Mouse (Mus musculus) CH12.LX (cell line): ENCODE data around the gene Rgp1. TPM values are rescaled to one million over a fixed set of nuclear protein-coding genes. Genes with fewer than 3 reads are reported as not detected.

Experiments
- DNase-seq: peaks from one replicate; pipeline ENCODE4 v3.0.0-alpha.2; 2013; ENCODE audit errors: extremely low read depth
- H3K27ac ChIP-seq: 2 replicates; pipeline ENCODE4 v1.5.1; 2012; ENCODE audit warnings: low read depth, mild to moderate bottlenecking, control low read depth, moderate library complexity; ENCODE audit not compliant: insufficient read depth
- H3K27me3 ChIP-seq: replicated peaks from 2 replicates; pipeline ENCODE3; 2012; ENCODE audit warnings: inconsistent platforms
- H3K36me3 ChIP-seq, 2 experiments: replicated peaks in 1 of 2; 2 replicates each; pipeline versions ENCODE3 to v1.6.1; 2012; ENCODE audit warnings: inconsistent platforms in 1 of 2, low read length in 1 of 2, mild to moderate bottlenecking in 1 of 2, mixed read lengths in 1 of 2, moderate library complexity in 1 of 2; ENCODE audit not compliant: control insufficient read depth in 1 of 2, insufficient read depth in 1 of 2
- H3K4me1 ChIP-seq, 2 experiments: 2 replicates each; pipeline ENCODE4 v1.6.1; 2012; ENCODE audit warnings: inconsistent platforms in 1 of 2, moderate library complexity in 1 of 2; ENCODE audit not compliant: insufficient read depth in 2 of 2, control insufficient read depth in 1 of 2
- H3K4me2 ChIP-seq: 2 replicates; pipeline ENCODE4 v1.6.1; 2012; ENCODE audit warnings: low read depth, mild to moderate bottlenecking, control low read depth; ENCODE audit not compliant: poor library complexity, insufficient read depth, severe bottlenecking
- H3K4me3 ChIP-seq, 3 experiments: fragments of 150-350 bp in 1 of 3; sonication (generic) in 1 of 3; replicated peaks in 1 of 3; 2 replicates each; pipeline versions ENCODE3 to v1.5.1; 2011 to 2012; ENCODE audit warnings: low read depth in 2 of 3, low read length in 2 of 3, mild to moderate bottlenecking in 2 of 3, moderate library complexity in 2 of 3, control low read depth in 1 of 3, improper control_type of control experiment in 1 of 3, inconsistent platforms in 1 of 3, mixed read lengths in 1 of 3; ENCODE audit not compliant: poor library complexity in 1 of 3
- H3K79me2 ChIP-seq: replicated peaks from 2 replicates; pipeline ENCODE4 v1.6.1; 2012; ENCODE audit warnings: mild to moderate bottlenecking, moderate library complexity; ENCODE audit not compliant: control insufficient read depth, poor library complexity, insufficient read depth, severe bottlenecking; ENCODE audit errors: extremely low read depth
- H3K9ac ChIP-seq: 2 replicates; pipeline ENCODE4 v1.6.1; 2012; ENCODE audit warnings: low read depth, mild to moderate bottlenecking, control low read depth, moderate library complexity; ENCODE audit not compliant: insufficient read depth
- H3K9me3 ChIP-seq: replicated peaks from 2 replicates; pipeline ENCODE3; 2012; ENCODE audit warnings: low read length, inconsistent platforms, mixed read lengths
- BHLHE40 ChIP-seq: IDR thresholded peaks from 2 replicates; pipeline ENCODE4 v1.6.1; 2011; ENCODE audit warnings: mild to moderate bottlenecking, low read depth, low read length, improper control_type of control experiment
- ELF1 ChIP-seq: IDR thresholded peaks from 2 replicates; pipeline ENCODE4 v1.6.1; 2014; ENCODE audit warnings: low read depth, mild to moderate bottlenecking, inconsistent platforms, low read length, improper control_type of control experiment
- EP300 ChIP-seq: IDR thresholded peaks from 2 replicates; pipeline ENCODE4 v1.6.1; 2011; ENCODE audit warnings: low read length, improper control_type of control experiment
- HCFC1 ChIP-seq: IDR thresholded peaks from 2 replicates; pipeline ENCODE4 v1.6.1; 2012; ENCODE audit warnings: low read depth, mild to moderate bottlenecking, inconsistent platforms, low read length, improper control_type of control experiment
- KAT2A ChIP-seq: IDR thresholded peaks from 2 replicates; pipeline ENCODE4 v1.6.1; 2012; ENCODE audit warnings: low read length, improper control_type of control experiment, inconsistent platforms; ENCODE audit not compliant: insufficient replicate concordance
- MAX ChIP-seq: IDR thresholded peaks from 2 replicates; pipeline ENCODE4 v1.6.1; 2011; ENCODE audit warnings: low read length, improper control_type of control experiment
- MXI1 ChIP-seq: IDR thresholded peaks from 2 replicates; pipeline ENCODE4 v1.6.1; 2011; ENCODE audit warnings: mild to moderate bottlenecking, low read depth, low read length, improper control_type of control experiment
- MYC ChIP-seq: IDR thresholded peaks from 2 replicates; pipeline ENCODE4 v1.6.1; 2011; ENCODE audit warnings: low read depth, mild to moderate bottlenecking, improper control_type of control experiment, low read length
- NRF1 ChIP-seq: IDR thresholded peaks from 2 replicates; pipeline ENCODE4 v1.6.1; 2014; ENCODE audit warnings: low read depth, mild to moderate bottlenecking, inconsistent platforms, low read length, improper control_type of control experiment, moderate library complexity
- PAX5 ChIP-seq: IDR thresholded peaks from 2 replicates; pipeline ENCODE4 v1.6.1; 2012; ENCODE audit warnings: low read length, inconsistent platforms, mixed read lengths
- POLR2A ChIP-seq: IDR thresholded peaks from 2 replicates; pipeline ENCODE4 v1.6.1; 2011; ENCODE audit warnings: low read depth, mild to moderate bottlenecking, improper control_type of control experiment, low read length
- SIN3A ChIP-seq: IDR thresholded peaks from 2 replicates; pipeline ENCODE4 v1.6.1; 2012; ENCODE audit warnings: low read length, improper control_type of control experiment, inconsistent platforms
- TBP ChIP-seq: conservative IDR thresholded peaks from 2 replicates; pipeline ENCODE4 v1.6.1; 2011; ENCODE audit warnings: low read depth, low read length, improper control_type of control experiment
- TCF12 ChIP-seq: IDR thresholded peaks from 2 replicates; pipeline ENCODE4 v1.6.1; 2014; ENCODE audit warnings: low read depth, mild to moderate bottlenecking, inconsistent platforms, low read length, improper control_type of control experiment
- UBTF ChIP-seq: IDR thresholded peaks from 2 replicates; pipeline ENCODE4 v1.6.1; 2012; ENCODE audit warnings: low read depth, mild to moderate bottlenecking, inconsistent platforms, low read length, improper control_type of control experiment, moderate library complexity
- ZC3H11A ChIP-seq: IDR thresholded peaks from 2 replicates; pipeline ENCODE4 v1.6.1; 2012; ENCODE audit warnings: low read depth, mild to moderate bottlenecking, inconsistent platforms, low read length, improper control_type of control experiment
- dilution Hi-C: fragments of 300-500 bp; cut with MboI; formaldehyde crosslinking; loops from 2 replicates; pipeline ENCODE4 v1.14.3; 2020; ENCODE audit warnings: low sequenced_read_pairs; ENCODE audit not compliant: extremely low pct_unique_long_range_greater_than_20kb, extremely low pct_ligation_motif_present
- in situ Hi-C: fragments of 300-500 bp; cut with MboI; formaldehyde crosslinking; loops from 3 replicates; pipeline ENCODE4 v1.14.3; 2019; ENCODE audit warnings: low sequenced_read_pairs, low pct_ligation_motif_present, low pct_unique_long_range_greater_than_20kb, mixed read lengths
- polyA plus RNA-seq: library from polyadenylated mRNA; unstranded; fragments of >175 nt; gene quantifications from 2 replicates; pipeline ENCODE4 v1.2.1, GENCODE M21; 2012; ENCODE audit warnings: low read depth; ENCODE audit not compliant: insufficient read length
- total RNA-seq, 2 experiments: library from RNA; depleted of rRNA; stranded (reverse); fragments of 300-350 nt in 1 of 2; fragments of >200 nt in 1 of 2; gene quantifications; 2 replicates each; pipeline ENCODE4 v1.2.3; 2012 to 2014

Gene Rgp1
- total and polyA plus RNA-seq, 3 experiments: 10.1 to 37.0 (median 16.6) TPM

- in situ Hi-C loops: no loop called here
- no peaks in the 10 kb centered on the region for H3K36me3 ChIP-seq
- H3K4me1 ChIP-seq: no peaks in the 10 kb centered on the region
- TF ChIP-seq PAX5: no peak
- no peak overlapping the region for H3K4me3 ChIP-seq
- no peak overlapping the region for H3K27ac ChIP-seq
- no peak for DNase-seq
- peaks cover 73% of the 10 kb centered on the region for H3K27me3 ChIP-seq
- no peaks in the 10 kb centered on the region for H3K79me2 ChIP-seq
- no peak overlapping the region for H3K4me2 ChIP-seq
- dilution Hi-C loops: no loop called here
- no peaks in the 10 kb centered on the region for H3K9me3 ChIP-seq
- H3K9ac ChIP-seq: no peak overlapping the region
Measured at GRCm38 (mm10) chr4:43633296-43633695, 54.8 kb downstream of the Rgp1 start.

DNA sequence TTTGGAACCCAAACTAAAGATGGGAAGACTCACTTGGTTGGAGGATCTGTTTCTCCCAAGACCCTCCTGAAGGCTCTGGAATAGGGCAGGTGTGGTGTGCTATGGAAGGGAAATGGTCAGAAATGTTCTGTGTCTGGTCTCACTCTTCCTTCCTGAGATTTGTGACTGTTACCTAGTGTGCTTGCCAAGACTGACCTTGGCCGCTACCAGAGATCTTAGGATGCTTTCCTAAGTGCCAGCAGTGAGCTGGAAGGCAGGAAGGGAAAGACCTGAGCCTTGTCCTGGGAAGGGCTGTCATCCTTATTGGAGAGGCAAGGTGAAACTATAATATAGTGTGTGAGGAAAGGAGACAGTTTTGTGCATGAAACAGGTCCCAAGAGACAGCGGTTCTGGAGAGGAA lies 55.2 kb downstream of the Rgp1 start:
- dilution Hi-C loops: no loop called here
- no peak for DNase-seq
- Histone ChIP-seq H3K27ac (no peak overlapping the region), H3K9ac (no peak overlapping the region), H3K4me2 (no peak overlapping the region), H3K27me3 (peaks cover 70% of the 10 kb centered on the region), H3K4me3 (no peak overlapping the region), H3K36me3 (no peaks in the 10 kb centered on the region), H3K9me3 (no peaks in the 10 kb centered on the region), H3K4me1 (no peaks in the 10 kb centered on the region), H3K79me2 (no peaks in the 10 kb centered on the region)
- TF ChIP-seq POLR2A: no peak
- in situ Hi-C loops: no loop called here

DNA sequence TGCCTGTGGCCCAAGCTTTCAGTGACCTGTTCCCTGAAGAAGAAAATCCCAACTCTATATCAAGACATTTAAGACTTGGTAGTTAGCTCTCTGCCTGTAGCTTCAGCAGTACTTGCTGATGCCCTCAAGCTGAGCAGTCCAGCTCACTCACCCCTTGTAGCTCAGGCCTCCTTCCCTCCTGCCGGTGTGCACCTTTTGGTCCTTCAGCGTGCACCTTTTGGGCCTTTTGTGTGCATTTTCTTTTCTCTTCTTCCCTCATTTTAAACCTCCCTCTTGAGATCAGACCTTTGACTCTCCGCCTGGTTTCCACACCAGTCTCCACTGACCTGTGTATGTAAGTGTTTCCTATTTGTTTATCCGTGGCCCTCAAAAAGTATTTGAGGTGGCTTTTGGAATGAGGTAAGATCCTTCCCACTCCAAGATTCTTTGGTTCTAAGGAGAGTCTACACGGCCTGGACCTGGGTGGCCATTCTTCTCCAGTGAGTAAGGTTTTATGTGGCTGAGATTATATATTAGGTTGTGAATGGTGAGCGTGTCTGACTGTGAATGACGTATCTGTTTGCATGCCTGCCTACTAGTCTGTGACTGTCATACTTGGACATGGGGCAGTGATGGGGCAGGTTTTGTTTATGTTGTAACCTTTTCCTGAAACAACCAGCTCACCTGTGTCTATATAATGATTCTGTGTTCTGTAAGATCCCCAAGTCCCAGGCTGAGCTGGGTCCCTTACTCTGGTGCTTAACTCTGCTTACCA lies 56.3 kb downstream of the Rgp1 start:
- H3K4me1 ChIP-seq: peaks cover 5 to 6% of the 10 kb centered on the region in 2 experiments; a peak in 1 of 4 replicates
- in situ Hi-C loops (no loop called here), dilution Hi-C loops (no loop called here)
- no peaks in the 10 kb centered on the region for H3K79me2 ChIP-seq
- H3K9ac ChIP-seq: no peak overlapping the region
- H3K36me3 ChIP-seq: no peaks in the 10 kb centered on the region
- no peak overlapping the region for H3K27ac ChIP-seq
- no peak for TF ChIP-seq NRF1
- no peak for TF ChIP-seq SIN3A
- TF ChIP-seq MXI1: no peak
- TF ChIP-seq MYC: no peak
- TF ChIP-seq TBP: no peak
- TF ChIP-seq BHLHE40: no peak
- no peak for TF ChIP-seq ZC3H11A
- TF ChIP-seq KAT2A: no peak
- TF ChIP-seq HCFC1: no peak
- no peak for TF ChIP-seq TCF12
- no peak for TF ChIP-seq ELF1
- TF ChIP-seq UBTF: no peak
- TF ChIP-seq MAX: no peak
- TF ChIP-seq EP300: no peak
- peaks cover 69% of the 10 kb centered on the region for H3K27me3 ChIP-seq
- H3K4me2 ChIP-seq: no peak overlapping the region
- no peak overlapping the region for H3K4me3 ChIP-seq
- H3K9me3 ChIP-seq: no peaks in the 10 kb centered on the region
- DNase-seq: no peak
